Mouse (Mus musculus) forebrain, embryonic 14.5 days (tissue): Measurements from ENCODE around the gene Olfr221. TPM values are rescaled to one million over a fixed set of nuclear protein-coding genes. Genes with fewer than 3 reads are reported as not detected.

Experiments
- ATAC-seq: fragments of 200-750 bp; cut with Nextera tagmentation; 2 replicates; pipeline ENCODE4 v1.8.0; 2017; ENCODE audit warnings: mild to moderate bottlenecking, moderate library complexity
- DNase-seq: peaks from one replicate; pipeline ENCODE4 v3.0.0-alpha.2; 2015; ENCODE audit warnings: low spot score
- H3K27ac ChIP-seq: fragments of 300-500 bp; sonication (generic); 2 replicates; pipeline ENCODE4 v1.5.1; 2014; ENCODE audit warnings: low read depth, mild to moderate bottlenecking, control low read depth, low read length, moderate library complexity
- H3K27me3 ChIP-seq: fragments of 300-500 bp; sonication (generic); replicated peaks from 2 replicates; pipeline ENCODE4 v1.6.1; 2014; ENCODE audit warnings: low read length, control low read depth, mixed read lengths; ENCODE audit not compliant: control insufficient read depth, insufficient read depth
- H3K36me3 ChIP-seq: fragments of 300-500 bp; sonication (generic); 2 replicates; pipeline ENCODE4 v1.6.1; 2014; ENCODE audit warnings: low read length, control low read depth; ENCODE audit not compliant: control insufficient read depth, insufficient read depth
- H3K4me1 ChIP-seq: fragments of 300-500 bp; sonication (generic); 2 replicates; pipeline ENCODE4 v1.6.1; 2014; ENCODE audit warnings: antibody characterized with exemption, low read length, control low read depth; ENCODE audit not compliant: control insufficient read depth, insufficient read depth
- H3K4me2 ChIP-seq: fragments of 300-500 bp; sonication (generic); 2 replicates; pipeline ENCODE4 v1.6.1; 2014; ENCODE audit warnings: mild to moderate bottlenecking, control low read depth, low read length
- H3K4me3 ChIP-seq: fragments of 300-500 bp; sonication (generic); 2 replicates; pipeline ENCODE4 v1.5.1; 2014; ENCODE audit warnings: low read depth, low read length, control low read depth
- H3K9ac ChIP-seq: fragments of 300-500 bp; sonication (generic); 2 replicates; pipeline ENCODE4 v1.6.1; 2014; ENCODE audit warnings: mild to moderate bottlenecking, low read length, control low read depth, moderate library complexity
- H3K9me3 ChIP-seq: fragments of 300-500 bp; sonication (generic); replicated peaks from 2 replicates; pipeline ENCODE4 v1.6.1; 2016; ENCODE audit warnings: low read length, control low read depth, mixed read lengths; ENCODE audit not compliant: control insufficient read depth
- WGBS: fragments of 180-500 bp; shearing (Covaris S2); extraction: QIAGEN DNeasy Blood & Tissue Kit; methylation state at CpG from one replicate; pipeline ENCODE4 v1.1.7; 2014; 5-methylcytosine and 5-hydroxymethylcytosine counted together
- polyA plus RNA-seq: library from polyadenylated mRNA; unstranded; fragments of >200 nt; fragmentation: Nextera tagmentation; extraction: Ambion mirVana; gene quantifications from 2 replicates; pipeline ENCODE4 v1.2.1, GENCODE M21; 2014

Gene Olfr221
- polyA plus RNA-seq, 1 experiment from 2014 or later = not detected

DNA sequence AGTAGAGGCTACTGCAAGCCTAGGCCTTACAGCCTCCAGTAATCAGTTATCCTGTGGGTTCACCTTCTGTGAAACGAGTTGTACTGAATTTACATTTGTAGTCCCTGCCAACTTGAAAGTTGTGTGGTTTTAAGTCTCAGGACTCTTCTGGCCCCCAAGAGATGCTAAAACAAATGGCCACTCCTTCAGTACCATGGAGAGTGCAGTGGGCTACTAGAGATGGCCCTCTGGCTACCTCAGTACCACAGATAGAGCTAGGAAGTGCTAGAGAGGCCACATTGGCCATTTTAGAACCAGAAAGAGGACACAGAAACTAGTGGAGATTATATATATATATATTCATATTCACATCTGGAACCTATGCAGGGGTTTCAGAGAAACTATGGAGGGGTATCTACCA is 30.6 kb downstream of the Olfr221 start:
- peaks cover 48% of the 10 kb centered on the region for H3K4me1 ChIP-seq
- H3K27me3 ChIP-seq = no peaks in the 10 kb centered on the region
- H3K9me3 ChIP-seq = no peaks in the 10 kb centered on the region
- WGBS = 22% methylated on average over 1 of the region's 1 CpGs
- ATAC-seq (no peak), DNase-seq (no peak)
- peak overlapping the region; percentile 63 for H3K4me2 ChIP-seq
- peak overlapping the region; percentile 99 for H3K27ac ChIP-seq
- no peak overlapping the region; the same call in 1 of the 2 replicates for H3K9ac ChIP-seq
- 0 out of 2 replicates have a peak overlapping the region, but pooled peaks have one; percentile 2 for H3K4me3 ChIP-seq
- peaks cover 26% of the 10 kb centered on the region for H3K36me3 ChIP-seq

DNA sequence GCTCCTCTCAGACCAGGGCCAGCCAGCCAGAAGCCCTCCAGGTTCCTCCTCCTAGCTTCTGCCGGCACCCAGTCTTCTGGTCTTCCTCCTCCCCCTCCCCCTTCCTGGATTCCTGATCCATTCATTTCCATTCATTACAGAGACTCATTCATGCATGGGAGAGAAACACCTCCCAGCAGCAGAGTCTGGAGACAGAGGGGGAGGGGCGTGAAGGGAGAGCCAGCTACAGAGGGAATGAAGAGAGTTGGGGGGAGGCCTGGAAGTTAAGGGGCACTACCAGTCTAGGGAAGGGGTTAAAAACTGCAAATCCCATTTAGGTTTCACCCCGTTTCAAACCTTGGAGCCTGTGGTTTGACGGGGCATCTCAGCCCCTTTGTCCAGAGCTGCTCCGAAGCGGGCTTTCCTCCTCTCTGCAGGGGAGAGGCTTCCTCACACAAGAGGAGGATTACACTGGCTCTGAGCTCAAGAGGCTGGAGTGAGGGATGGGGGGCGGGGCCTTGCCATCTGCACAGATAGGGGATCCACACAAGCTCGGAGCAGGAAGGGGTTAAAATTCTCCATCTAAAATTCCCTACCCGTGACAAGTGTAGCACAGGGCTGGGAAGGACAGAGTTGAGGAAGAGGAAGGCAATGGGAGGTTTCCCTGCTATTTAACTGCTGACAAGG is 31.7 kb downstream of the Olfr221 start:
- H3K4me2 ChIP-seq = peak overlapping the region; percentile 63
- 2% methylated on average over 9 of the region's 9 CpGs for WGBS
- no peaks in the 10 kb centered on the region for H3K9me3 ChIP-seq
- H3K4me3 ChIP-seq = peak overlapping the region; percentile 28
- H3K9ac ChIP-seq = peak overlapping the region; percentile 51
- DNase-seq (peak; percentile 97), ATAC-seq (peak; percentile 76)
- H3K27ac ChIP-seq = peak overlapping the region; percentile 99
- H3K4me1 ChIP-seq = peaks cover 41% of the 10 kb centered on the region
- H3K27me3 ChIP-seq = no peaks in the 10 kb centered on the region
- peaks cover 37% of the 10 kb centered on the region for H3K36me3 ChIP-seq

- no peaks in the 10 kb centered on the region for H3K9me3 ChIP-seq
- H3K36me3 ChIP-seq = peaks cover 44% of the 10 kb centered on the region
- H3K4me1 ChIP-seq = peaks cover 44% of the 10 kb centered on the region
- no peaks in the 10 kb centered on the region for H3K27me3 ChIP-seq
- DNase-seq = no peak
- 17% methylated on average over 6 of the region's 6 CpGs for WGBS
- peak overlapping the region; percentile 28 for H3K4me3 ChIP-seq
- peak overlapping the region; percentile 99 for H3K27ac ChIP-seq
- no peak for ATAC-seq
- H3K9ac ChIP-seq = peak overlapping the region; percentile 51
- peak overlapping the region; percentile 63 for H3K4me2 ChIP-seq
Observed at GRCm38 (mm10) chr14:52009841-52010240, 32.4 kb downstream of the Olfr221 start.

GRCm38 (mm10) chr14:52009361-52009760 is 32.9 kb downstream of the Olfr221 start:
- H3K9me3 ChIP-seq = no peaks in the 10 kb centered on the region
- peaks cover 48% of the 10 kb centered on the region for H3K36me3 ChIP-seq
- H3K4me1 ChIP-seq = peaks cover 49% of the 10 kb centered on the region
- peak overlapping the region; percentile 63 for H3K4me2 ChIP-seq
- H3K27me3 ChIP-seq = no peaks in the 10 kb centered on the region
- peak overlapping the region; percentile 51 for H3K9ac ChIP-seq
- peak overlapping the region; percentile 99; the same call in 1 of the 2 replicates for H3K27ac ChIP-seq
- H3K4me3 ChIP-seq = peak overlapping the region; percentile 28
- ATAC-seq (no peak), DNase-seq (no peak)
- 17% methylated on average over 26 of the region's 26 CpGs for WGBS

GRCm38 (mm10) chr14:52008321-52009203 is 33.7 kb downstream of the Olfr221 start:
- H3K9ac ChIP-seq = peak overlapping the region; percentile 51
- ATAC-seq = peak; percentile 29

DNA sequence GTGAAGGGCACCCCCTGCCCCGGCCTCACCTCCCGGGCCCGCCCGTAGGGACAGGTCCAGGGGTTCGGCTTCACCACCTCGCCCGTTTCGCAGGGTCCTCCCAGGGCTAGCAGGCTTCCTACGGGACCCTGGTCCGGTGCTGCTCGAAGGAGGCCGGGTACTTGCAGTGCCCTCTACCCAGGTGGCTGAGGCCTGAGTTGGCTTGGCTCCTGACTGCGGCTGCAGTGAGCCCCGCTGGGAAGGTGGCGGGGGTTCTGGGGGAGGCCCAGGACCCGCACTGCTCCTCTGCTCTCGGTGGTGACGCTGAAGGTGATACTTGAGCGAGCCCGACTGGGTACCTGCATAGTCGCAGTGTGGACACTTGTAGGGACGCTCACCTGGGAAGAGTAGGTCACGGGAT is 35.5 kb downstream of the Olfr221 start:
- Histone ChIP-seq H3K9ac (no peak overlapping the region), H3K9me3 (no peaks in the 10 kb centered on the region), H3K4me1 (peaks cover 44% of the 10 kb centered on the region), H3K36me3 (peaks cover 68% of the 10 kb centered on the region), H3K27ac (no peak overlapping the region), H3K27me3 (no peaks in the 10 kb centered on the region), H3K4me3 (no peak overlapping the region), H3K4me2 (no peak overlapping the region)
- ATAC-seq = no peak
- WGBS = 95% methylated on average over 23 of the region's 23 CpGs
- DNase-seq = no peak

More at GRCm38 (mm10) chr14:52008321-52009203, 33.7 kb downstream of the Olfr221 start:
- Histone ChIP-seq H3K4me2 (peak overlapping the region; percentile 63), H3K9me3 (no peaks in the 10 kb centered on the region), H3K27me3 (no peaks in the 10 kb centered on the region), H3K4me1 (peaks cover 56% of the 10 kb centered on the region), H3K27ac (peak overlapping the region; percentile 99; the same call in 1 of the 2 replicates), H3K36me3 (peaks cover 53% of the 10 kb centered on the region), H3K4me3 (peak overlapping the region; percentile 28)
- DNase-seq = peak; percentile 92
- WGBS = 51% methylated on average over 38 of the region's 38 CpGs

DNA sequence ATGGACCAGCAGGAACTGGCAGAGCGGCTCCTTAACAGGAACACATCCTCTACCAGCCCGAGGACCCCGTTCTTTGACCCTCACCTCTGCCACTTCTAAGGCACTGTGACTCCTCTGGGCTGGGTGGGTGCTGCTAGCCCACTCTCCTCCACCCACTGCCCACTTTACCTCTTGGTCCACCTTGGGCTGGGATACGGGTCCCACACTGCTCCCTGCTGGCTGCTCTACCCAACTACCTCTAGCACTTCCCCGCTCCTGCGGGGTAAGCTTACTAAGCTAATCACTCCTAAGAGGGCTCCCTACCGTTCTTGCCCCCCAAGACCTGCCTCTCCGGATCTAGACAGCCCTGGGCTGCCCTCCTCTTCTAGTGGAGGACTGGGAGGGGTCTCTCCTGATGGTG is 36.0 kb downstream of the Olfr221 start:
- 67% methylated on average over 8 of the region's 8 CpGs for WGBS
- no peak for DNase-seq
- H3K27ac ChIP-seq = no peak overlapping the region

GRCm38 (mm10) chr14:52005616-52006015 is 36.6 kb downstream of the Olfr221 start:
- Histone ChIP-seq H3K27me3 (no peaks in the 10 kb centered on the region), H3K36me3 (peaks cover 74% of the 10 kb centered on the region), H3K4me3 (no peak overlapping the region), H3K4me1 (peaks cover 33% of the 10 kb centered on the region), H3K9me3 (no peaks in the 10 kb centered on the region), H3K4me2 (no peak overlapping the region), H3K9ac (peak overlapping the region; percentile 22; the same call in 1 of the 2 replicates), H3K27ac (peak overlapping the region; percentile 44; the same call in 1 of the 2 replicates)
- no peak for DNase-seq
- no peak for ATAC-seq
- 80% methylated on average over 6 of the region's 6 CpGs for WGBS

More for the DNA sequence above, 36.0 kb downstream of the Olfr221 start:
- ATAC-seq = no peak
- H3K27me3 ChIP-seq = no peaks in the 10 kb centered on the region
- H3K36me3 ChIP-seq = peaks cover 68% of the 10 kb centered on the region
- H3K9me3 ChIP-seq = no peaks in the 10 kb centered on the region
- no peak overlapping the region for H3K4me2 ChIP-seq
- peaks cover 39% of the 10 kb centered on the region for H3K4me1 ChIP-seq
- H3K4me3 ChIP-seq = no peak overlapping the region
- H3K9ac ChIP-seq = no peak overlapping the region; the same call in 1 of the 2 replicates
